19 mouse cellular contexts compared by ENCODE assay signal in the genomic region with DNA sequence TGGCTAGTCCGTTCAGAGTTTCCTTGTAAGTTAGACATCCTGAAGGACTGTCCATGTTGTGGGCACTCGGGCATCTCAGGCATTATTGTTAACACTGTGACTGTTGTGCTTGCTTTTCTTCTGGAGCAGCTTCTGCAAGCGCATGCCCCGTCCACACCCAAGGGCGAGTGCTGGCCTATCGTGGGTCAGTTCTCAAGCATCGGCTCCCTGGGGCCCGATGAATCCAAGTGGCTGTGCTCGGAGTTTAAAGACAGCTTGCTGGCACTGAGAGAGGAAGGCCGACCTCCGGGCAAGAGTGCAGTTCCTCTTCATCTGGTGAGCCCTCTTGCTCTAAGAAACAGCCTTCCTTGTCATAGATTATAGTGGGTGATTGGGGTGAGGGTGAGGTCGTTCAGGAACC. TPM values are rescaled to one million over a fixed set of nuclear protein-coding genes. Genes with fewer than 3 reads are reported as not detected.
A peak's percentile ranks its signal among the peaks of the same experiment; 100 is the strongest.
DNase-seq lines count a peak whose midpoint lies in the region; ATAC-seq and TF ChIP-seq lines count a peak whose summit lies in the region.
"Had no signal": no experiment of that assay in that cellular context is flagged by ENCODE, and none has a peak within 500 bp of the region (broad histone marks: within the 10 kb centered on the region; RNA-seq: fewer than 3 reads in every experiment).

No protein-coding gene starts in this region.

- H3K36me3 ChIP-seq in limb, embryonic 13.5 days: peaks cover 70% of the 10 kb centered on the region
- peaks cover 82% of the 10 kb centered on the region for H3K36me3 ChIP-seq in limb, embryonic 10.5 days
- H3K36me3 ChIP-seq in kidney, adult 2 months (ENCODE audit: control insufficient read depth, insufficient read depth, low read length): no peaks in the 10 kb centered on the region
- H3K36me3 ChIP-seq in kidney, embryonic 16.5 days (ENCODE audit: insufficient read depth, low read length): peaks cover 35% of the 10 kb centered on the region
- H3K36me3 ChIP-seq in intestine, embryonic 15.5 days: peaks cover 7% of the 10 kb centered on the region; the same call in 1 of the 2 replicates

- H3K4me1 ChIP-seq in limb, embryonic 13.5 days: no peaks in the 10 kb centered on the region
- no peaks in the 10 kb centered on the region for H3K4me1 ChIP-seq in limb, embryonic 10.5 days
- peaks cover 4% of the 10 kb centered on the region; the same call in 1 of the 2 replicates for H3K4me1 ChIP-seq in kidney, adult 2 months (ENCODE audit: control insufficient read depth, insufficient read depth, low read length)
- peaks cover 4% of the 10 kb centered on the region; the same call in 1 of the 2 replicates for H3K4me1 ChIP-seq in kidney, embryonic 16.5 days (ENCODE audit: insufficient read depth, low read length)
- H3K4me1 ChIP-seq in intestine, embryonic 15.5 days (replicated peaks): 0 out of 2 replicates have a peak, but pooled peaks cover 2% of the 10 kb centered on the region
- H3K4me1 ChIP-seq: forebrain, embryonic 13.5 days had no signal

- H3K9ac ChIP-seq in limb, embryonic 13.5 days: 0 out of 2 replicates have a peak overlapping the region, but pooled peaks have one; percentile 31
- H3K9ac ChIP-seq in kidney, embryonic 16.5 days (replicated peaks; ENCODE audit: low read length): no peak overlapping the region
- no peak overlapping the region for H3K9ac ChIP-seq in intestine, embryonic 15.5 days
- H3K9ac ChIP-seq: forebrain, embryonic 13.5 days; forebrain, postnatal 0 days; heart, embryonic 13.5 days had no signal

- no peaks in the 10 kb centered on the region for H3K9me3 ChIP-seq in limb, embryonic 13.5 days
- H3K9me3 ChIP-seq in limb, embryonic 10.5 days (replicated peaks): no peaks in the 10 kb centered on the region
- H3K9me3 ChIP-seq in kidney, embryonic 16.5 days (ENCODE audit: low read length): no peaks in the 10 kb centered on the region
- no peaks in the 10 kb centered on the region for H3K9me3 ChIP-seq in intestine, embryonic 15.5 days
- H3K9me3 ChIP-seq: forebrain, embryonic 13.5 days; heart, embryonic 13.5 days had no signal

- no peak for DNase-seq in limb, embryonic 10.5 days (ENCODE audit: low spot score)
- peak; percentile 70 for DNase-seq in kidney, adult 2 months
- peak; percentile 57 to 72 for DNase-seq in kidney, postnatal 25 days
- DNase-seq in right cerebral cortex, postnatal 4 days: no peak
- DNase-seq in spleen, postnatal 10 days (ENCODE audit: low spot score in 2 of 2): no peak
- DNase-seq: adrenal gland, postnatal 10 days; cerebellum, adult 11-12 months; cerebellum, adult 9-10 months; cerebellum, postnatal 36 days; forebrain, postnatal 0 days; gastrocnemius, postnatal 36 days; heart, adult 11 months; heart, postnatal 36 days had no signal

- no peak for ATAC-seq in limb, embryonic 13.5 days (ENCODE audit: low FRiP score, low read depth)
- ATAC-seq in kidney, embryonic 16.5 days (ENCODE audit: low FRiP score, low TSS enrichment): no peak
- no peak for ATAC-seq in intestine, embryonic 15.5 days
- ATAC-seq: forebrain, embryonic 13.5 days; forebrain, postnatal 0 days had no signal

- no peak overlapping the region for H3K27ac ChIP-seq in limb, embryonic 13.5 days
- no peak overlapping the region for H3K27ac ChIP-seq in limb, embryonic 10.5 days
- H3K27ac ChIP-seq in kidney, adult 2 months (ENCODE audit: insufficient read depth, low read depth, low read length): no peak overlapping the region
- H3K27ac ChIP-seq in kidney, embryonic 16.5 days (ENCODE audit: low read length): peak overlapping the region; percentile 40; the same call in 1 of the 2 replicates
- H3K27ac ChIP-seq in intestine, embryonic 15.5 days: no peak overlapping the region
- H3K27ac ChIP-seq: forebrain, embryonic 13.5 days; heart, embryonic 13.5 days had no signal

- 90% methylated on average over 12 of the region's 12 CpGs for WGBS in limb, embryonic 13.5 days
- 91% methylated on average over 12 of the region's 12 CpGs for WGBS in limb, embryonic 10.5 days
- WGBS in kidney, adult 2 months: 39% methylated on average over 12 of the region's 12 CpGs
- 78% methylated on average over 12 of the region's 12 CpGs for WGBS in kidney, embryonic 16.5 days
- WGBS in intestine, embryonic 15.5 days: 86% methylated on average over 12 of the region's 12 CpGs

- no peak for TF ChIP-seq POLR2A in kidney, adult 2 months (IDR thresholded peaks at IDR 0.05; ENCODE audit: low read depth, low read length)

- H3K27me3 ChIP-seq in limb, embryonic 13.5 days: no peaks in the 10 kb centered on the region
- no peaks in the 10 kb centered on the region for H3K27me3 ChIP-seq in limb, embryonic 10.5 days (ENCODE audit: low read depth, poor library complexity, severe bottlenecking)
- no peaks in the 10 kb centered on the region for H3K27me3 ChIP-seq in kidney, adult 2 months (replicated peaks; ENCODE audit: control insufficient read depth, insufficient read depth, low read length)
- no peaks in the 10 kb centered on the region for H3K27me3 ChIP-seq in kidney, embryonic 16.5 days (ENCODE audit: insufficient read depth, low read length)
- no peaks in the 10 kb centered on the region for H3K27me3 ChIP-seq in intestine, embryonic 15.5 days (replicated peaks)
- H3K27me3 ChIP-seq: forebrain, embryonic 13.5 days; heart, embryonic 13.5 days had no signal

- TF ChIP-seq CTCF in kidney, adult 2 months (conservative IDR thresholded peaks at IDR 0.05; ENCODE audit: insufficient read depth, insufficient read length, low read depth, low read length): no peak

- no peak overlapping the region for H3K4me3 ChIP-seq in limb, embryonic 13.5 days
- H3K4me3 ChIP-seq in limb, embryonic 10.5 days: no peak overlapping the region
- H3K4me3 ChIP-seq in kidney, adult 2 months (ENCODE audit: insufficient read depth, low read depth, low read length): no peak overlapping the region
- H3K4me3 ChIP-seq in kidney, embryonic 16.5 days (ENCODE audit: low read length): no peak overlapping the region
- H3K4me3 ChIP-seq in intestine, embryonic 15.5 days (replicated peaks): no peak overlapping the region
- H3K4me3 ChIP-seq: forebrain, embryonic 13.5 days; heart, embryonic 13.5 days had no signal

- H3K4me2 ChIP-seq in limb, embryonic 13.5 days (replicated peaks): no peak overlapping the region
- no peak overlapping the region for H3K4me2 ChIP-seq in kidney, embryonic 16.5 days (replicated peaks; ENCODE audit: low read depth, low read length)
- no peak overlapping the region for H3K4me2 ChIP-seq in intestine, embryonic 15.5 days (replicated peaks)
- H3K4me2 ChIP-seq: forebrain, embryonic 13.5 days; heart, embryonic 13.5 days had no signal

RNA-seq across cellular contexts. Expression of a gene that starts 27.1 kb away (rescaled TPM):
- 59.5 and 62.9 TPM in 2 replicates for polyA plus RNA-seq in limb, embryonic 13.5 days (2015; fragmentation: Nextera tagmentation; extraction: Ambion mirVana)
- polyA plus RNA-seq in limb, embryonic 10.5 days (2016; fragmentation: Nextera tagmentation; extraction: Ambion mirVana): 80.3 and 88.2 TPM in 2 replicates
- polyA plus RNA-seq in kidney, adult 2 months (2012; rRNA removed): 11.2 and 11.7 TPM in 2 replicates
- polyA plus RNA-seq in kidney, embryonic 16.5 days (2015; fragmentation: Nextera tagmentation; extraction: Ambion mirVana): 61.7 and 66.4 TPM in 2 replicates
- 45.1 and 47.9 TPM in 2 replicates for polyA plus RNA-seq in intestine, embryonic 15.5 days (2015; fragmentation: Nextera tagmentation; extraction: Ambion mirVana)

RNA-seq across cellular contexts. Expression of a gene that starts 27.2 kb away (rescaled TPM):
- 11.8 and 15.9 TPM in 2 replicates for polyA plus RNA-seq in limb, embryonic 13.5 days (2015; fragmentation: Nextera tagmentation; extraction: Ambion mirVana)
- polyA plus RNA-seq in limb, embryonic 10.5 days (2016; fragmentation: Nextera tagmentation; extraction: Ambion mirVana): 16.0 and 21.7 TPM in 2 replicates
- 0.24 and 0.25 TPM in 2 replicates for polyA plus RNA-seq in kidney, adult 2 months (2012; rRNA removed)
- 12.5 TPM in 2 replicates for polyA plus RNA-seq in kidney, embryonic 16.5 days (2015; fragmentation: Nextera tagmentation; extraction: Ambion mirVana)
- 10.1 and 10.2 TPM in 2 replicates for polyA plus RNA-seq in intestine, embryonic 15.5 days (2015; fragmentation: Nextera tagmentation; extraction: Ambion mirVana)

RNA-seq across cellular contexts. Expression of a gene that starts 52.8 kb away (rescaled TPM):
- 2.4 and 2.7 TPM in 2 replicates for polyA plus RNA-seq in limb, embryonic 13.5 days (2015; fragmentation: Nextera tagmentation; extraction: Ambion mirVana)
- 0.13 and 0.44 TPM in 2 replicates for polyA plus RNA-seq in limb, embryonic 10.5 days (2016; fragmentation: Nextera tagmentation; extraction: Ambion mirVana)
- 0.07 and 0.50 TPM in 2 replicates for polyA plus RNA-seq in kidney, adult 2 months (2012; rRNA removed)
- 0.21 and 0.23 TPM in 2 replicates for polyA plus RNA-seq in kidney, embryonic 16.5 days (2015; fragmentation: Nextera tagmentation; extraction: Ambion mirVana)
- 0.53 and 0.72 TPM in 2 replicates for polyA plus RNA-seq in intestine, embryonic 15.5 days (2015; fragmentation: Nextera tagmentation; extraction: Ambion mirVana)
- polyA plus RNA-seq: C2C12 had no signal

Comparison
In these comparisons a context has a peak if more than half of its experiments do, and no peak if none do; other contexts are left out.
1. DNase-seq: peak in kidney, adult 2 months (single experiment) and kidney, postnatal 25 days (2 of 2); none in limb, embryonic 10.5 days (single experiment), right cerebral cortex, postnatal 4 days (single experiment) and spleen, postnatal 10 days (0 of 2).